Mouse (Mus musculus) spleen, adult 2 months (tissue): Measurements from ENCODE around the gene Chl1. TPM values are rescaled to one million over a fixed set of nuclear protein-coding genes. Genes with fewer than 3 reads are reported as not detected.

Experiments
- DNase-seq, 2 experiments: peaks; one replicate each; pipeline versions ENCODE4 v3.0.0 to v3.0.0-alpha.2; 2012 to 2021; ENCODE audit warnings: low spot score in 2 of 2, low read depth in 1 of 2
- H3K27ac ChIP-seq: fragments of 200-500 bp; 2 replicates; pipeline ENCODE4 v1.5.1; 2012; ENCODE audit warnings: low read length, inconsistent platforms; ENCODE audit not compliant: insufficient read depth
- H3K27me3 ChIP-seq: fragments of 200-500 bp; 2 replicates; pipeline ENCODE4 v1.6.1; 2012; ENCODE audit warnings: mild to moderate bottlenecking, moderate library complexity, low read length, inconsistent platforms; ENCODE audit not compliant: control insufficient read depth, insufficient read depth
- H3K36me3 ChIP-seq: fragments of 200-500 bp; 2 replicates; pipeline ENCODE4 v1.6.1; 2012; ENCODE audit warnings: mild to moderate bottlenecking, low read length, inconsistent platforms; ENCODE audit not compliant: control insufficient read depth, insufficient read depth
- H3K4me1 ChIP-seq: fragments of 200-500 bp; 2 replicates; pipeline ENCODE4 v1.6.1; 2011; ENCODE audit warnings: inconsistent platforms; ENCODE audit not compliant: control insufficient read depth, insufficient read depth, insufficient read length
- H3K4me3 ChIP-seq: fragments of 200-500 bp; 2 replicates; pipeline ENCODE4 v1.5.1; 2011; ENCODE audit warnings: mild to moderate bottlenecking, inconsistent platforms; ENCODE audit not compliant: insufficient read depth, insufficient read length; ENCODE audit errors: extremely low read depth
- CTCF ChIP-seq: fragments of 200-500 bp; IDR thresholded peaks from 2 replicates; pipeline ENCODE4 v1.5.1; 2011; ENCODE audit warnings: mild to moderate bottlenecking, inconsistent platforms; ENCODE audit not compliant: insufficient read depth, insufficient read length, insufficient replicate concordance; ENCODE audit errors: extremely low read depth
- POLR2A ChIP-seq: fragments of 200-500 bp; IDR thresholded peaks from 2 replicates; pipeline ENCODE4 v1.6.1; 2011; ENCODE audit warnings: low read depth, low read length, inconsistent platforms
- whole genome bisulfite sequencing: fragments of 180-500 bp; shearing (Covaris S2); methylation state at CpG from one replicate; pipeline ENCODE4 v1.1.7; 2018; 5-methylcytosine and 5-hydroxymethylcytosine counted together
- polyA plus RNA-seq: library from polyadenylated mRNA; depleted of rRNA; stranded (reverse); fragments of >200 nt; gene quantifications from 2 replicates; pipeline ENCODE4 v1.2.3, GENCODE M21; 2012

Chl1 gene
- polyA plus RNA-seq, 1 experiment, result 0.01 TPM

DNA sequence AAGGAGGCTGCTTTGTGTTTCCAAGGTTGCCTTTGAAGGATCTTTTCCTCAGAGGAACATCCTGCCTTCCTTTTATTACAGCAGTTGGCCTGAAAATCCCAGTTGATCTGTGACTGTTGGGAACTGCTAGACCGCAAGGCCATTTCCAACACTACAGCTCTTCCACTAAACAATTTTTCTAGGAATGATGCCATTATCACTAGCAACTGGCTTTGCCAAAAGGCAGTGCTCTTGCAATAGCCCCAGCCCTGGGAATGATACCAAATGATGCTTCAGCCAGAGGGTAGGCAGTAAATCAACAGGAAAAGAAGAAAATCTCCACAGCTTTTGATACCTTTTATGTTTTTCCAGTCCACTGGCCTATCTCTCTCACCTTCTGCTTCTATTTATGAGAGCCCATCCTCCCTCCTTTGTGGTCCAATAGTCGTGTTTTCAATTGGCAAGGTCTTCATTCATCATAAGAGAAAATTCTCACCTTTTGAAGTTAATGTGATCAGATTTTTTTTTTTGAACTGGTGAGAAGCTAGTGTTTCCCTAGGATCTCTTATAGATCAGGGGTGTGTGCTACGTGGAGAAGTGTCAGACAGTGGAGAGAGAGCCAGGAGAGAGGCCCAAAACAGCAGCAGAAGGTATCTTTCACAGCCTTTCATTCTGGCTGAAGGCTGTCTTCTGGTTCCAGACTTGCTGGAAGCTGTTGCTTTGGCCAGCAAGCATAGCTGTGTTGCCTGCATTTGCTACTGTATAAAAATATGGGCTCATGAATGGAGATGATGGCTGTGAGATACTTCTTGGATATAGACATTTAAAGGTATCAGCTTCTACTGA, 2.4 kb upstream of the Chl1 start:
- H3K4me3 ChIP-seq, result no peak overlapping the region
- no peaks in the 10 kb centered on the region for H3K4me1 ChIP-seq
- no peaks in the 10 kb centered on the region for H3K36me3 ChIP-seq
- peaks cover 4% of the 10 kb centered on the region; the same call in 1 of the 2 replicates for H3K27me3 ChIP-seq
- H3K27ac ChIP-seq, result no peak overlapping the region
- no peak for DNase-seq
- TF ChIP-seq CTCF (no peak), POLR2A (no peak)
- WGBS, result 74% methylated on average over 3 of the region's 3 CpGs

DNA sequence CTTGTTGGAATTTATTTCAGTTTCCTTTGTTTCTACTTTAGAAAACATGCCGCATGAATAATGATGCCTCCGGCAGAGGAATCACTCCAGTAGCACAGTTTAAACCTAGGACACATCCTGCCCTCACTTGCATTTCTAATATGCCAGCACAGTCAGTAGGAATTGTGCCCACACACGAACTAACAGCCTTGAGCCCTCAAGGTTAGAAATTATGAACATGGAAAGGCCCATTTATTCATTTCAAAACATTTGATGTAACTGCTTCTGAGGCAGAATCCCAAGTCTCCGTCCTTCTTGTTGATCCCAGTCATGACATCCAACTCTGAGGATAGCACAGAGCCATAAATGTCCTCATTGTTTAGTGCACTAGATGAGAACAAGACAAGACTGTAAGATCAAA, 790 bp upstream of the Chl1 start:
- DNase-seq, result no peak
- H3K27ac ChIP-seq, result no peak overlapping the region
- H3K27me3 ChIP-seq, result peaks cover 4% of the 10 kb centered on the region; the same call in 1 of the 2 replicates
- 86% methylated on average over 4 of the region's 4 CpGs for WGBS
- no peaks in the 10 kb centered on the region for H3K4me1 ChIP-seq
- H3K36me3 ChIP-seq, result no peaks in the 10 kb centered on the region
- TF ChIP-seq CTCF, result no peak
- no peak overlapping the region for H3K4me3 ChIP-seq

DNA sequence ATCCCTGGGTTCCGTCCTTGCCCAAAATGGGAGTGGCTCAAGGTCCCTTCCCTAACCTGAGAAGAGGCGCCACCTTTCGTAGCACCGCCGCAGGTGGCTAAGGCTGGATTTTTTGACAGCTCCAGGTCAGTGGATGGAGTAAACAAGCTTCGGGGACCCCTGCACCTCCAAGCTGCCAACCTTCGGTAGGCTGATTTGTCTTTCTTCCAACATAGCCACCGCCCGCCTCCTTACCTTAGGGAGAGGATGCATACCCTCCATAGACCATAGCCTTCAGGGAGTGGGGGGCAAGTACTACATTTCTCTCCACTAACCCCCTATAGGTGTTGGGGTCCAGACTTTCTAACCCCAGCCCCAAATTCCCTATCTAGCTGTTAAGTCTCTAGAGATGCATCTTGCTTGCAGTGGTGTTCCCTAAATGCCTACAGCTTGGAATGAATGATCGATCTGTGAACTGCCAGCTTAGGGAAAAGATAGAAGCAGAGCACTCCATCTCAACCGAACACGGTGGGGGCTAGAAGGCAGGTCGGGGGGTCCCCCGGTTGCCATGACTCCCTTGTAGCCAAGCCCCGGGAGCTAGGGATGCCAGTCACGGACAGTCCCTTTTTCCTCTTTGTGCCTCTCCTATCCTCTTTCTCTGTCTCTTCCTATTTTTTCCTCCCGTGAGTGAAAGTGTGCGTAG, 1.0 kb downstream of the Chl1 start:
- no peak for TF ChIP-seq CTCF
- no peak for TF ChIP-seq POLR2A
- Histone ChIP-seq H3K36me3 (no peaks in the 10 kb centered on the region), H3K4me1 (no peaks in the 10 kb centered on the region), H3K4me3 (peak overlapping the region; percentile 35; the same call in 1 of the 2 replicates), H3K27ac (no peak overlapping the region), H3K27me3 (peaks cover 4% of the 10 kb centered on the region; the same call in 1 of the 2 replicates)
- DNase-seq, result no peak
- WGBS, result 10% methylated on average over 18 of the region's 18 CpGs

DNA sequence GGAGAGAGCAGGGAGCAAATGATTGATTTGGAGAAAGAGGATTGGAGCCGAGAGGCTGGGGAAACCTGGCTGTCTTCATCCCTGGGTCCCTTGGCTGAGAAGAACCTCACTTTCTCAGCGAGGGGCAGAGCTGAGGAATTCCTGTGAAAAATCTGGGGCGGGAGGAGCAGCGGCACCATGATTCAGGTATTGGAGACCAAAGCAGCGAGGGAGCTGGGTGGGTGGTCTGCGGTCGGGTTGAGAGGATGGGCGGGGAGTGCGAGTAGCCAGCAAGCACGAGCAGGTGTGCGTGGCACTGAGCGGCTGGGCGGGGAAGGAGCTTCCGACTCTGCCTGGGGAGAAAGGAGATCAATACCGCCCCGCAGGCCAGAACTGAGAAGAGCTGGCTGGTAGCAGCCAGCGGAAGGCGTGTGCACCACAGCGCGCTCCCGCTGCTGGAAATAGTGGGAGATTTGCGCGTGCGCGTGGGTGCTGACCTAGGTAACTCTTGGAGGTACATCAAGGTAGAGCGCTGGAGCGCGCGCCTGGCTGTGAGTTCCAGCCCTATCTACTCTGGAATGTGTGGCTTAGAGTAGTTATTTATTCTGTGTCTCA, 1.7 kb downstream of the Chl1 start:
- 3% methylated on average over 29 of the region's 29 CpGs for WGBS
- no peak overlapping the region for H3K27ac ChIP-seq
- H3K4me3 ChIP-seq, result peak overlapping the region; percentile 35; the same call in 1 of the 2 replicates
- peaks cover 4% of the 10 kb centered on the region; the same call in 1 of the 2 replicates for H3K27me3 ChIP-seq
- DNase-seq, result peak; percentile 2 to 3
- no peak for TF ChIP-seq CTCF
- no peak for TF ChIP-seq POLR2A
- H3K4me1 ChIP-seq, result no peaks in the 10 kb centered on the region
- H3K36me3 ChIP-seq, result no peaks in the 10 kb centered on the region

DNA sequence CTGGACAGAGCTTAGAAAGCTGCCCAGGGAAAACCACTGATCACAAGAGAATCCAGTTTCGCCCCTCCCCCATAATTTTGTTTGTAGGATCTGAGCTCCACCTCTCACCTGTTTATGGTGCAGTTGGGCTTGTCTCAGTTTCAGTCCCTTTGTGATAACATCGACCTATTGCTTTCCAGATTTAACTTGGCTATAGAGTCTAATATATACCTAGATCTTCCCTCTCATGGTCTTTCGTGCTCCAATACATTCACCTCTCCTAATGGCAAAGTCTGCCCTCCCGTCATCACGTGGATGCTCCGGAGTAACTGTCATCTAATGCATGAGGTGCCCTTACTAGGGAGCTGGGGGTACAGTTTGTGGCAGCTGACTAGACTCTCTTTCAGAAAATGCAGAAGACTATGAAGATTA, 2.5 kb downstream of the Chl1 start:
- TF ChIP-seq CTCF, result no peak
- TF ChIP-seq POLR2A, result no peak
- peaks cover 4% of the 10 kb centered on the region; the same call in 1 of the 2 replicates for H3K27me3 ChIP-seq
- H3K4me3 ChIP-seq, result no peak overlapping the region
- H3K4me1 ChIP-seq, result no peaks in the 10 kb centered on the region
- H3K27ac ChIP-seq, result no peak overlapping the region
- WGBS, result 59% methylated on average over 6 of the region's 6 CpGs
- DNase-seq, result no peak
- no peaks in the 10 kb centered on the region for H3K36me3 ChIP-seq

DNA sequence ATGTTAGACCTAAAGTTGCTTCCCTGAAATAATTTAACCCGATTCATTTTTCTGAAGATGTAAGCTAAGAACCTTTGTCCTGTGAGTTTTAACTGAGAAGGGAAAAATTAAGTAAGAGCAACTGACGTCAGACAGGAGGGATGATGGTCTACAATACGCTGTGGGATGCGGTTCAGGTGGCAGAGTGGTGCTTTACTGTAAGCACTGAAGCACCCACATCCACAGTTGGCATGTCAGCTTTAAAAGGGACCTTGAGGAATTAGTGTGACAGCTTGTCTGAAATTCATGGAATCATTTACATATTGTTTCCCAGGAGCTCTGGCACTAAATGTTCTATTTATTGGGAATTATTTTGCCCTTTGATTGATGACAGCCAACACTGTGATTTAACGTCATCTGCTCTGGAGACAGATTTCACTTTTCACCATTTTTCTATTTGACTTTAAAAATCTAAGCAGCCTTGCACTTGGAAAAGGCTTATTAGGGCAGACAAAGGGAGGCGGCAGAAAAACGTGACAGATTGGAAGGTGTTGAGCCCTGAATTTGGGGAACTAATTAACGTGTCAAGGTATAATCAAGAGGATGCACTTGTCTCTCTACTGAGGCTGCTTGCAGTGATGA, 3.3 kb downstream of the Chl1 start:
- peaks cover 4% of the 10 kb centered on the region; the same call in 1 of the 2 replicates for H3K27me3 ChIP-seq
- no peak overlapping the region for H3K4me3 ChIP-seq
- H3K36me3 ChIP-seq, result no peaks in the 10 kb centered on the region
- no peaks in the 10 kb centered on the region for H3K4me1 ChIP-seq
- WGBS, result 78% methylated on average over 8 of the region's 8 CpGs
- TF ChIP-seq POLR2A (no peak), CTCF (no peak)
- H3K27ac ChIP-seq, result no peak overlapping the region
- no peak for DNase-seq
